Mouse (Mus musculus) adrenal gland, adult 8-10 months (tissue): ENCODE data around the gene Rspry1. TPM values are rescaled to one million over a fixed set of nuclear protein-coding genes. Genes with fewer than 3 reads are reported as not detected.

Experiments
- DNase-seq: peaks from one replicate; pipeline ENCODE4 v3.0.0; 2022
- total RNA-seq, 4 experiments: library from RNA; stranded (reverse); gene quantifications; 2 replicates each; pipeline ENCODE4 v1.2.4; 2022

Gene Rspry1
- total RNA-seq, 4 experiments from 2014 or later, result 20.4 to 30.0 (median 22.5) TPM

DNA sequence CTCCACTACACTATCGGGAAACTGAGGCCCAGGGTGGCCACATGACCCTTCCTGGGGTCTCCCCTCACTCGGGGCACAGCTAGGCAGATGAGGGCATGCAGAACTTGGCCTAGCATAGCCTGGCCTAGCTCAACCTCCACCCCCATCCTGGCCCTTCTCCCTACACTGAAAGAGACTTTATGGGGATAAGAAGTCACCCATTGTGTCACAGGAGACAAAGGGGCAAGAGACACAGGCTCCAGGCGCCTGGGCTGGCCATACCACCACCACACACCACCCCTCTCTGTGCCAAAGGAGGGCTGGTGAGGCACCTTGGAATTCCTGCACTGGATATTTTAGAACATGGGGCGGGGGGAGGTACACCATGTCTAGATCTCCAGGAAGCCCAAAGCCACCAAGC is 82.5 kb downstream of the Rspry1 start:
- no peak for DNase-seq

DNA sequence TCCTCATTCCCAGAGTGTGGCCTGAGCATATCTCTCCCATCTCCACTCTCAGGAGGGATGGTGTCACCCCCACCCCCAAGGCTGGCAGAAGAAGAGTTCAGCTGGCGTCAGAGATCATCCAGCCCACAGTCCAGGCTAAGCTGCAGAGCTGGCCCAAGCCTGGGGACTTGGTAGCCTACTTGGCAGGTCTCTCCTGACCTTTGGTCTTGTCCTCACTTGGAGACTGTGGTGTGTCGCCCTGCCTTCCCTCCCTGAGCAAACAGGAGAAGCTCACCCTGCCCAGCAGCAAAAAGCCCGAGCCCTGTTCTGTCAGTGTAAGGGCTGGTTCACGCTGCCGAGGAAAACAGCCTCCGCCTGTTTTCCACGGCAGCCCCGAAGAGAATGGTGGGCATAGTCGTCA is 84.2 kb downstream of the Rspry1 start:
- no peak for DNase-seq

DNA sequence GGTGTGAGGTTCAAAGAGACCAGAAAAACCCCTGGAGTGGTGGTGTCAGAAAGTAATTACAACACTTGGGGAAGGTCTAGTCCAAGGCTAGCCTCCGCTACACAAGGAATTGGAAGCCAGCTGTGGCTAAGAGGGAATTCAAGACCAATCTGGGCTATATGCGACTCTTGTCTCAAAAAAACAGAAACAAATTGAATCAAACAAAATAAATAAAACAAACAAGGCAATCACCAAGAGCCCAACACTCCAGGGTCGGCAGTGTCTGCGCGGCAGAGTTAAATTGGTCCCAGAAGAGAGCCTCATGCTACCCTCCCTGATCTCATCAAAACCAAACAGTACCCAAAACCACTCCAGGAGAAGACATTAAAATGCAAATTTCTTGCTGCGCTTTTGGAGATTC is 93.0 kb downstream of the Rspry1 start:
- no peak for DNase-seq

DNA sequence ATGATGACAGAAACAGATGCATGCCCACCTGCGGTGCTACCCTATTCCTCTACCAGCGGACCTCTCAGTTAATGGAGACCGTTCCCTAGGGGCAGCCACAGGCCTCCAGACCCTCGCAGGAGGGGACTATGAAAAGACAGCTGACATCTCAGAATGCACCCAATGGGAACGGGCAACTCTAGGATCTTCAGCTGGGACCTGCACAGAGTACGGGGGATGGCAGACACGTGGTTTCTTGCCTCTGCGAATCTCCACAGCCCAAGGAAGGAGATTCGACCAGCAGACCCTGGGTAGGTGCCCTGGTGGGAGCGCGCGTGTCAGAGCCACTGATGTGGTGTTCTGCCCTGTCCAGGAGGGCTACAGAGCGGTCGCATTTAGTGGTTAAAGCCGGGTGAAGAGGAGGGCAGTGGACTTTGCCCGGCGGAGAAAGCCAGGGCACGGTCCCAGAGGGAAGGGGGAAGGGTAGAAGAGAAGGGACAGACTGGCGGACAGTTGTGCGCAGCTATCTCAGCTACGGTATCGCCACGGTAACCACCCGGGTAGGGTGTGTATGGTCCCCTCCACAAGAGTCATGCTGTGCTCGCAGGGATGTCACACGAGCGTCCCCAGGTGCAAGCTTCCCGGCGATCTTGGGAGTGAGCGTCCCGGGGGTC is 93.7 kb downstream of the Rspry1 start:
- no peak for DNase-seq

- no peak for DNase-seq
Observed at GRCm38 (mm10) chr8:94695994-94696384, 94.3 kb downstream of the Rspry1 start, which contains the start of gene Pllp. Pllp (minus strand) TSS chr8:94696278.

GRCm38 (mm10) chr8:94696566-94696965 is 94.8 kb downstream of the Rspry1 start:
- DNase-seq, result no peak

GRCm38 (mm10) chr8:94697956-94698355 is 96.2 kb downstream of the Rspry1 start:
- no peak for DNase-seq

DNA sequence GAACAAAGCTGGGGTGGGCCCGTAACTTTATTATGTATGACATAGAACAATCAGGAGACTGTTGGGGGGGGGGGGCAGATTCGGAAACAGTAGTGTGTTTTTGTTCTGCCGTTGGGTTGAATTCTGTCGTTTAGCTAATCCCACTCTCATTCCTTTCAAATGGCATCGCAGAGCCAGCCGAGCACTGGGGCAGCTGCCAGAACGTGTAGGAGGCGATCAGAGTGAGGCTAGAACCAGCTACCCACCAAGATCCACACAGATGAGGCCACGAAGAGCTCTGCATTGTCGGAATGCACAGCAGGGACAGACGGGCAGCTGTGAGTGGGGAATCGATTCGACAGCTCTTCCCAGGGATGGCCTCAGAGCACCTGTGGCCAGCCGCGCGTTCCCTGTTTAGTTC is 97.6 kb downstream of the Rspry1 start:
- no peak for DNase-seq

DNA sequence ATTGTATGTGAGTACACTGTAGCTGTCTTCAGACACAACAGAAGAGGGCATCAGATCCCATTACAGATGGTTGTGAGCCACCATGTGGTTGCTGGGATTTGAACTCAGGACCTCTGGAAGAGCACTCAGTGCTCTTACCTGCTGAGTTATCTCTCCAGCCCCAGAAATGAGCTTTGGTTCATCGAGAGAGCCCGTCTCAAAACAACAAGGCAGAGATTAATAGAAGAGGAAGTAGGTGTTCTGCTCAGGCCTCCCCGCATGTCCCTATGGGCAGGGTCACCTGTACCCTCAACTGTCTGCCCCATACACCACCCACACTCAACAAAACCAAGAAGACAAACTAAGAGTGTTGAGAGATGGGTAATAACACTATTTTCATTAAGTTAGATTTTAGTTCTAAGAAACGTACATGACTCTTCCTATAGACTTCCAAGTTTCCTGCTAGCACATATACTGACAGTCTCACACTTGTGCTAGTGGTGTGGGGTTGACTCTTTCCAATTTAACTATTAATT is 98.7 kb downstream of the Rspry1 start:
- no peak for DNase-seq

DNA sequence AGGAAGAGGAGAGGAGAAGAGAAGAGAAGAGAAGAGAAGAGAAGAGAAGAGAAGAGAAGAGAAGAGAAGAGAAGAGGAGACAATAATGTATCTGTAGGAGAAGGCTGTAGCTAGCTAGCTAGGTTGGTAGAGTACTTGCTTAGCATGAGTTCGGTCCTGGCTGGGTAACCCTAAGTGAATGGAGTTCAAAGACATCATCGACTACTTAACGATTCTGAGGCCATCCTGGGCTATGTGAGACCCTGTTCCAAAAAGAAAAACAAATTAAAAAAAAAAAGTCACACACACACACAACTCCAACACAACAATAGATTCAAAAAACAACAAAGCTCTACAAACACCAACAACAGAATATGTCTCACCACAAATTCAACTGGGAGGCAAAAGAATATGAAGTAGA is 100.4 kb downstream of the Rspry1 start:
- DNase-seq, result no peak

DNA sequence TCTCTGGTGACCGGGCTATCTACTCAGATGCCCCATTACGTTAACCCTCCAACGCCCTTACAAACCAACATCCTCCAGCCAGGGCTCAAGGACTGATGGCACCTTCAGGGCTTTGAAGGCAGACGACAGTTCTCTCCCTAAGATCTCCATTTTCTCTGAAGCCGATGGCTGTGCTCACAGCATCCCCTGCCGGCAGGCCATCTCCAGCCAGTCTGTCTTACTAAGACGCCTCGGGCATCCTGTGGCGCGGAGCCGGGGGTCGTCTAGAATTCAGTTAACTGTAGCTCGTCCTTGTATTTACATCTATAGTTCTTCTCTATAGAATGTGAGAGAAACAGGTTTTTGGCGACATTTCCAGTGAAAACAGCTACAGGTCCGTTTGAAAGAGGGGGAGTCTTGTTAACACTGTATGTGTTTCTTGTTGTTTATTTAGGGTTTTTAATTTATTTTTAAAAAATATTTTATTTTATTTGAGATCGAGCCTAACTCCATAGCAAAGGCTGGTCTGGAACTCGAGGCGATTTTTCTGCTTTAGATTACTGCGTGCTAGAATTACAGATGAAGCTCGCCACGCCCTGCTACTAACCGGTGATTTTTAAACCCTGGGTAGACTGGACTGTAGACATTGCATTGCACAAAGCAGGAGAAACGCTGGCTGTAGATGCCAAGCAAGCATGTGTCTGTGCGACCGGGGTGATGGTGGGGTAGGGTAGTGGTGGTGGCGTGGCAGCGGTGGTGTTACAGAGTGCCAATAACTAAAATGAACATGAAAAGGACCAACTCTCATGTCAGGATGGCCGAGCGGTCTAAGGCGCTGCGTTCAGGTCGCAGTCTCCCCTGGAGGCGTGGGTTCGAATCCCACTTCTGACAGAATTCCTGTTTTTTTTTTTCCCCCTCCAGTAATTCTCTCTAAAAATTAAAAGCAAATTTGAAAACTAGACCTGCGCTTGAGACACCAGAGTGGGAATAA is 101.4 kb downstream of the Rspry1 start:
- peak; percentile 70 for DNase-seq

GRCm38 (mm10) chr8:94703972-94704668 is 102.4 kb downstream of the Rspry1 start:
- peak; percentile 94 for DNase-seq

DNA sequence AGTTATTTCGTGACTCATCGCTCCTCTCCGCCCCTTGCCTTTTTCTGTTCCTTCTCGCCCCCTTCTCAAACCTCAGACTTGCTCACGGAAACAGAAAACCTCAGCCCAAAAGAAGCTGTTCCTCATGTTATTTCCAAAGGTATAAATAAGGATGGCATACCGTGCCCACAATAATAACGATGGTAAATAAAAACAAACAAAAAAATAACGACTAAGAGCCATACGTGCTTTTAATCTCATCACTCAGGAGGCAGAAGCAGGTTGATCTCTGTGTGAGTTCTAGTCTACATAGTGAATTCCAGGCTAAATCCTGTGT is 102.9 kb downstream of the Rspry1 start:
- DNase-seq, result no peak

DNA sequence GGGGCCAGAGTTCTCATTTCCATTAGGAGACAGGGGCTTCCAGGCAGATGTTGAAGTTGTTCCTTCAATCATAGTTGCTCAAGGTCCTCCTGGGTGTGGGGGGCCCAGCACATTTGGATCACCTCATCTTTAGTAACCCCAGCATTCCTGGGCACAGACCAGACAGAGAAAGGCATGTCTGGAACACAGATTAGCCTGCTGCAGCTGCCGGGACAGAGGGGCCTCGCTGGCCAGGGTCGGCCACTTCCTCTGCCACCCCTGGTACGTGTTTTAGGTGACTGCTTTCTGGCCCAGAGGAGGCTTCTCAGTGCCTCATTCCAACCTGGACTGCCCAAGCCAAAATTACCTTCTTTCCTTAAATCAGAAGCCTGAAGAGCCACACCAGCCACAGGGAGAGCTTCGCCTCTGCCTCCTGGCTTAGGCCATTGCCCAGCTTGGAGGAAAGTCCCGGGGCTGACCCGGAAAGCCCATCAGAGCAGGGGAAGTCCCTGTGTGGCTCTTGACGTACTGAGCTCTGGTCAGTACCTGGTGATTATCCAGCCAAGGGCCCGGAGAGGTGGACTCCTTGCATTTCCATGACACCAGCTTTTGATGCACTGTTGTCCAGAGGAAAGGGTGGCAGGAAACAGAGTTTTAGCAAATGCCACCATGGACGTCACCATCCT is 104.0 kb downstream of the Rspry1 start:
- no peak for DNase-seq

- peak; percentile 65 for DNase-seq
Observed at GRCm38 (mm10) chr8:94706732-94707395, 105.1 kb downstream of the Rspry1 start.

Other genes starting within 250 kb of the Rspry1 start
- 100 to 1,000 TPM; 112 to 129 (median 123) TPM for gene Herpud1, start 215.5 kb upstream of the Rspry1 start, total RNA-seq
- gene Nlrc5, start 167.6 kb upstream of the Rspry1 start, total RNA-seq, result 10 to 100 TPM in 2 of 4 experiments, 1 to 10 TPM in 2; 5.3 to 15.3 (median 9.0) TPM
- 10 to 100 TPM; 15.9 to 29.0 (median 22.4) TPM for gene Cpne2, start 68.9 kb upstream of the Rspry1 start, total RNA-seq
- 10 to 100 TPM; 35.4 to 45.5 (median 42.4) TPM for gene Fam192a, start 60 bp downstream of the Rspry1 start, total RNA-seq
- 100 to 1,000 TPM in 1 of 4 experiments, 10 to 100 TPM in 3; 72.0 to 104 (median 88.3) TPM for gene Arl2bp, start 64.7 kb downstream of the Rspry1 start, total RNA-seq
- 1 to 10 TPM; 1.1 to 2.2 (median 1.7) TPM for gene Pllp, start 94.3 kb downstream of the Rspry1 start, total RNA-seq
- gene Ccl22, start 143.7 kb downstream of the Rspry1 start, total RNA-seq, result under 1 TPM in 1 of 4 experiments, not detected in 3; 0.59 TPM
- 10 to 100 TPM; 27.2 to 62.7 (median 45.0) TPM for gene Cx3cl1, start 170.1 kb downstream of the Rspry1 start, total RNA-seq
- gene Ccl17, start 208.5 kb downstream of the Rspry1 start, total RNA-seq, result 1 to 10 TPM in 3 of 4 experiments, under 1 TPM in 1; 0.55 to 4.4 (median 1.7) TPM
- gene Coq9, start 236.4 kb downstream of the Rspry1 start, total RNA-seq, result 100 to 1,000 TPM; 145 to 165 (median 158) TPM
- gene Ciapin1, start 236.4 kb downstream of the Rspry1 start, total RNA-seq, result 10 to 100 TPM; 67.0 to 99.3 (median 78.5) TPM